Mouse (Mus musculus): ENCODE data around the gene Gucy2e.

The Gucy2e gene

DNA sequence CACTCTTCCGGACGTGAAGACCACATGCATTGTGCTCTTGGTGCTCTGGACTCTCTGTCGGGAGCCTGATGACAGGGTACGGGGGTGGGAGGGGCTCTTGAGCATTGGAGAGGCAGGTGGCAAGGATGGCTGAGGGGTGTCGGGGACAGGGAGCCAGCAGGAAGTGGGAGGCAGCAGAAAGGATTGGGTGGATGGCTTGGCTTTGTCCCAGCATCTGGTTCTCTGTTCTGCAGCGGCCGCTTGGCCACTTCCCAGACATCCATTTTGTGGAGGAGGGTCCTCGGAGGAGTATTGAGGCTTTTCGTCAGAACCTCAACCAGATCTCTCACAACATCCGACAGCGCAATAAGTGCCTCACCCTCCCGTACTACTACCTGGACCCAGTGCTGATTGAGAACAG lies 67.5 kb downstream of the Gucy2e start:
- DNase-seq = no peak
